Mouse (Mus musculus) heart, embryonic 16.5 days (tissue): ENCODE measurements around the gene Immp1l. TPM values are rescaled to one million over a fixed set of nuclear protein-coding genes. Genes with fewer than 3 reads are reported as not detected.
A peak's percentile ranks its signal among the peaks of the same experiment; 100 is the strongest.

ENCODE experiments used
- ATAC-seq: fragments of 200-750 bp; cut with Nextera tagmentation; replicated peaks from 2 replicates; pipeline ENCODE4 v1.8.0; 2017; ENCODE audit warnings: moderate number of reproducible peaks; ENCODE audit not compliant: insufficient read depth, low FRiP score; ENCODE audit errors: extremely low read depth
- H3K27ac ChIP-seq: fragments of 300-500 bp; sonication (generic); 2 replicates; pipeline ENCODE4 v1.5.1; 2014; ENCODE audit warnings: mild to moderate bottlenecking, low read length, control low read depth, moderate library complexity
- H3K27me3 ChIP-seq: fragments of 300-500 bp; sonication (generic); 2 replicates; pipeline ENCODE4 v1.6.1; 2014; ENCODE audit warnings: low read length, mixed read lengths; ENCODE audit not compliant: control insufficient read depth, insufficient read depth
- H3K36me3 ChIP-seq: fragments of 300-500 bp; sonication (generic); 2 replicates; pipeline ENCODE4 v1.6.1; 2014; ENCODE audit not compliant: control insufficient read depth, insufficient read depth
- H3K4me1 ChIP-seq: fragments of 300-500 bp; sonication (generic); 2 replicates; pipeline ENCODE4 v1.6.1; 2014; ENCODE audit warnings: low read length, mixed read lengths; ENCODE audit not compliant: control insufficient read depth, insufficient read depth
- H3K4me2 ChIP-seq: fragments of 300-500 bp; sonication (generic); 2 replicates; pipeline ENCODE4 v1.6.1; 2014; ENCODE audit warnings: low read depth, mild to moderate bottlenecking, control low read depth, low read length
- H3K4me3 ChIP-seq: fragments of 300-500 bp; sonication (generic); 2 replicates; pipeline ENCODE4 v1.5.1; 2014; ENCODE audit warnings: mild to moderate bottlenecking, control low read depth, low read length
- H3K9ac ChIP-seq: fragments of 300-500 bp; sonication (generic); 2 replicates; pipeline ENCODE4 v1.6.1; 2014; ENCODE audit warnings: low read length, control low read depth
- H3K9me3 ChIP-seq: fragments of 300-500 bp; sonication (generic); replicated peaks from 2 replicates; pipeline ENCODE4 v1.6.1; 2016; ENCODE audit warnings: low read length; ENCODE audit not compliant: control insufficient read depth
- WGBS: fragments of 180-500 bp; shearing (Covaris S2); extraction: QIAGEN DNeasy Blood & Tissue Kit; methylation state at CpG from one replicate; pipeline ENCODE4 v1.1.7; 2014; 5-methylcytosine and 5-hydroxymethylcytosine counted together
- microRNA-seq: library from miRNA; unstranded; fragments of <30 nt; microRNA quantifications from one replicate; pipeline ENCODE4, GENCODE M21; 2017
- polyA plus RNA-seq: library from polyadenylated mRNA; unstranded; fragments of >200 nt; fragmentation: Nextera tagmentation; extraction: Ambion mirVana; gene quantifications from 2 replicates; pipeline ENCODE4 v1.2.1, GENCODE M21; 2015

Immp1l gene
- polyA plus RNA-seq, 1 experiment from 2014 or later: 125 TPM

DNA sequence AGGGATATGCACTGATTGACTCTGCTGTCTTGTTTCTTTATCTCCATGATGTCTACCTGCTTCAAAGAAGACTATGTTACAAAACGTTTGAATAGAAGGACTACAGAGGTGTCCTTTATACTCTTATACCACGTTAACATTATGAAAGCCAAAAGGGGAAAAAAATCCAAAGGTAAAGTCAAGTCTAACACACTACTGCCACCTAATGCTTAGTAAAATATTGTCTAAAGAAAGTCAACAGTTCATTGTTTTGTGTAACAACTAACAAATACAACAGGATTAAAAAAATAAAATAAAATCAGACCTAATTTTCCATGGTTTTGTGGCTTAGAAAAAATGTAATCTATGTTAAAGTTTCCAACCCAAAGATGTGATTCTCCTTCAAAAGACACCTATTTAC, 83.6 kb downstream of the Immp1l start:
- no peak overlapping the region for H3K4me2 ChIP-seq
- ATAC-seq: no peak
- H3K27ac ChIP-seq: no peak overlapping the region
- no peak overlapping the region for H3K9ac ChIP-seq
- H3K36me3 ChIP-seq: no peaks in the 10 kb centered on the region
- H3K27me3 ChIP-seq: no peaks in the 10 kb centered on the region
- no peaks in the 10 kb centered on the region for H3K4me1 ChIP-seq
- H3K9me3 ChIP-seq: no peaks in the 10 kb centered on the region
- no peak overlapping the region for H3K4me3 ChIP-seq
- WGBS: 29% methylated on average over 2 of the region's 2 CpGs

- no peaks in the 10 kb centered on the region for H3K27me3 ChIP-seq
- ATAC-seq: peak; percentile 97
- H3K36me3 ChIP-seq: peaks cover 4% of the 10 kb centered on the region; the same call in 1 of the 2 replicates
- H3K9me3 ChIP-seq: no peaks in the 10 kb centered on the region
- peak within 1 kb of the TSS; percentile 85 for H3K27ac ChIP-seq
- WGBS: 2% methylated on average over 44 of the region's 44 CpGs
- peaks cover 4% of the 10 kb centered on the region; the same call in 1 of the 2 replicates for H3K4me1 ChIP-seq
- peak within 1 kb of the TSS; percentile 85 for H3K4me2 ChIP-seq
- peak within 1 kb of the TSS; percentile 93 for H3K9ac ChIP-seq
- H3K4me3 ChIP-seq: peak within 1 kb of the TSS; percentile 91
Measured at GRCm38 (mm10) chr2:106002835-106003739, 98.6 kb downstream of the Immp1l start, which contains the start of gene Dnajc24. Gene Dnajc24 (minus strand): TSS chr2:106003549.

DNA sequence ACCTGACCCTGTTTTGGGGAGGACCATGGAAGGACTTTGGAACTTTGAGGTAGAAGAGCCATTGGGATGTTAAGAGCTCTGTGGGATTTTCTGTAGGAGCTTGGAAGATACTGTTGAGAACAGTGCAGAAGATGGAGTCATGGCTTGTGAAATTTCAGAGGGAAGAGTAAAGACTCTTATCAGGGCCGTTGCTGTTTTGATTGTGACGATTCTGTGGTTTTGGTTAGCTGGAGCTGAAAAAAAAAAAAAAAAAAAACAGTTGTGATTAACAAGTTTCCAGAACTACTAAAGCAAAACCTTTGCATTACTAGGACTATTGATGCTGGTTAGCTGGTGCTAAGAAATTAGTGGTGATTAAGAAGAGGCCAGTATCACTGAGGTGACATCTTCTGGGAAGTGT, 104.0 kb downstream of the Immp1l start:
- no peak overlapping the region for H3K4me2 ChIP-seq
- whole genome bisulfite sequencing: 56% methylated on average over 2 of the region's 2 CpGs
- H3K27ac ChIP-seq: no peak overlapping the region
- H3K9ac ChIP-seq: no peak overlapping the region
- peaks cover 2% of the 10 kb centered on the region; the same call in 1 of the 2 replicates for H3K4me1 ChIP-seq
- H3K27me3 ChIP-seq: no peaks in the 10 kb centered on the region
- ATAC-seq: no peak
- no peaks in the 10 kb centered on the region for H3K9me3 ChIP-seq
- no peaks in the 10 kb centered on the region for H3K36me3 ChIP-seq
- no peak overlapping the region for H3K4me3 ChIP-seq

Small RNA genes within 50 kb of the gene (microRNA-seq; reads per million reads assigned to microRNA genes)
- not detected for gene Gm22002

Other genes starting within 250 kb of the Immp1l start
- not detected in 2 replicates for gene Pax6, start 235.7 kb upstream of the Immp1l start, polyA plus RNA-seq
- gene Elp4, start 74 bp upstream of the Immp1l start, polyA plus RNA-seq: 18.7 and 20.8 TPM in 2 replicates
- gene Dnajc24, start 98.9 kb downstream of the Immp1l start, polyA plus RNA-seq: 27.0 and 39.5 TPM in 2 replicates